Mouse (Mus musculus) bone marrow, adult 2 months (tissue): ENCODE measurements around the gene Hist1h4i.

ENCODE experiments used
- CTCF ChIP-seq: fragments of 200-500 bp; IDR thresholded peaks from 2 replicates; pipeline ENCODE4 v1.5.1; 2011; ENCODE audit warnings: low read length, control low read depth; ENCODE audit not compliant: control insufficient read depth, insufficient read depth
- POLR2A ChIP-seq: fragments of 200-500 bp; IDR thresholded peaks from 2 replicates; pipeline ENCODE4 v1.6.1; 2011; ENCODE audit warnings: low read depth, mild to moderate bottlenecking, control low read depth, low read length, borderline replicate concordance; ENCODE audit not compliant: control insufficient read depth

GRCm38 (mm10) chr13:22036986-22037385 is 4.2 kb downstream of the Hist1h4i start:
- TF ChIP-seq CTCF (no peak), POLR2A (no peak)
